Mouse (Mus musculus) heart, embryonic 10.5 days (tissue): ENCODE measurements around the gene Pecam1. TPM values are rescaled to one million over a fixed set of nuclear protein-coding genes. Genes with fewer than 3 reads are reported as not detected.

Experiments used
- DNase-seq: peaks from one replicate; pipeline ENCODE4 v3.0.0-alpha.2; 2017; ENCODE audit warnings: low spot score
- H3K27ac ChIP-seq: fragments of 300-500 bp; sonication (generic); 2 replicates; pipeline ENCODE4 v1.5.1; 2016; ENCODE audit warnings: mild to moderate bottlenecking
- H3K27me3 ChIP-seq: fragments of 300-500 bp; sonication (generic); 2 replicates; pipeline ENCODE4 v1.6.1; 2016; ENCODE audit warnings: mild to moderate bottlenecking; ENCODE audit not compliant: poor library complexity, insufficient read depth, severe bottlenecking
- H3K36me3 ChIP-seq: fragments of 300-500 bp; sonication (generic); 2 replicates; pipeline ENCODE4 v1.6.1; 2016; ENCODE audit warnings: mild to moderate bottlenecking, moderate library complexity
- H3K4me1 ChIP-seq: fragments of 300-500 bp; sonication (generic); 2 replicates; pipeline ENCODE4 v1.6.1; 2016; ENCODE audit warnings: mild to moderate bottlenecking
- H3K4me3 ChIP-seq: fragments of 300-500 bp; sonication (generic); 2 replicates; pipeline ENCODE4 v1.5.1; 2016; ENCODE audit warnings: mild to moderate bottlenecking, moderate library complexity
- H3K9me3 ChIP-seq: fragments of 300-500 bp; sonication (generic); 2 replicates; pipeline ENCODE4 v1.6.1; 2016; ENCODE audit warnings: mild to moderate bottlenecking, moderate library complexity
- WGBS: fragments of 180-500 bp; shearing (Covaris S2); methylation state at CpG from one replicate; pipeline ENCODE4 v1.1.7; 2016; 5-methylcytosine and 5-hydroxymethylcytosine counted together
- polyA plus RNA-seq: library from polyadenylated mRNA; unstranded; fragments of >200 nt; fragmentation: Nextera tagmentation; extraction: Ambion mirVana; gene quantifications from 2 replicates; pipeline ENCODE4 v1.2.1, GENCODE M21; 2016

Pecam1 gene
- polyA plus RNA-seq, 1 experiment from 2014 or later: 40.6 TPM

- Histone ChIP-seq H3K27ac (no peak overlapping the region), H3K27me3 (no peaks in the 10 kb centered on the region), H3K4me1 (peaks cover 13% of the 10 kb centered on the region), H3K9me3 (no peaks in the 10 kb centered on the region), H3K4me3 (no peak overlapping the region), H3K36me3 (peaks cover 35% of the 10 kb centered on the region)
- WGBS: 75% methylated on average over 4 of the region's 4 CpGs
- DNase-seq: no peak
Observed at GRCm38 (mm10) chr11:106692890-106693289, 57.5 kb downstream of the Pecam1 start.

DNA sequence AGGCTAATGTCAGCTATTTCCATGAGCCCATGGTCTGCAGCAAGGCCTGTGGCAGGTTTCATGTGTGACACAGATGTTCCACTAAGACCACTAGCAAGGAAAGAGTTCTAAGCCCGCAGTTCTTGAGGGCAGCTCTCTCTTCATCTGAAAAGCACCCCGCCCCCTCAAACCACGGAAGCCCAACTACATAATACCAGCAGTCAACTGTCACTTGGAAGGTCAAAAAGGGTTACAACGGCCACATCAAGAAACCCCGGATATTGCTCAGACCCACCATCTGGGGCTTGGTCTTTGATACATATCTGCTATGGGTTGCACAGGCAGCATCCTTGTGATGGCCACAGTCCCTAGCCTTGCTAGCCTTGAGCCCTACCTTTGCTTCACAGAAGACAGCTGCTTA lies 62.1 kb downstream of the Pecam1 start:
- DNase-seq: no peak
- no peak overlapping the region for H3K27ac ChIP-seq
- H3K4me3 ChIP-seq: no peak overlapping the region
- no peaks in the 10 kb centered on the region for H3K9me3 ChIP-seq
- H3K27me3 ChIP-seq: no peaks in the 10 kb centered on the region
- H3K36me3 ChIP-seq: peaks cover 34% of the 10 kb centered on the region
- 79% methylated on average over 5 of the region's 5 CpGs for WGBS
- peaks cover 18% of the 10 kb centered on the region for H3K4me1 ChIP-seq

- DNase-seq: no peak
- Histone ChIP-seq H3K4me3 (no peak overlapping the region), H3K36me3 (peaks cover 34% of the 10 kb centered on the region), H3K27me3 (no peaks in the 10 kb centered on the region), H3K9me3 (no peaks in the 10 kb centered on the region), H3K4me1 (peaks cover 18% of the 10 kb centered on the region), H3K27ac (no peak overlapping the region)
- WGBS: 87% methylated on average over 9 of the region's 9 CpGs
Observed at GRCm38 (mm10) chr11:106687293-106687692, 63.1 kb downstream of the Pecam1 start.

DNA sequence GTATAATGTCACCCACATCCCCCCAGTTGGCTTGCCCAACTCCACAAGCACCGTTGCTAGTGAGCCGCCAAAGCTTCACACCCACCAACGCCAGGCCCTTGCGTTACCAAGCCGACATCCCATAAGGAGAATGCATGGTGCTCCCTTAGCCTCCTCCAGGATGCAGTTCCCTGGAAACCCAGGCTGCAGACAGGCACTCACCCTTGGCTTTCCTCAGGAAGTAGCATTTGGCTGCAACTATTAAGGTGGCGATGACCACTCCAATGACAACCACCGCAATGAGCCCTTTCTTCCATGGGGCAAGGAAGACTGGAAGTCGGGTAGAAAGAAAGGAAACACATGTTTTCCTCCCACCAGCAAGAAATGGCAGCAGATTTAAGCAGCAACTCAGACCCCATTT lies 66.4 kb downstream of the Pecam1 start:
- 93% methylated on average over 8 of the region's 8 CpGs for WGBS
- no peak overlapping the region for H3K4me3 ChIP-seq
- H3K36me3 ChIP-seq: peaks cover 25% of the 10 kb centered on the region
- no peaks in the 10 kb centered on the region for H3K9me3 ChIP-seq
- no peak for DNase-seq
- no peak overlapping the region for H3K27ac ChIP-seq
- peaks cover 16% of the 10 kb centered on the region for H3K4me1 ChIP-seq
- no peaks in the 10 kb centered on the region for H3K27me3 ChIP-seq

DNA sequence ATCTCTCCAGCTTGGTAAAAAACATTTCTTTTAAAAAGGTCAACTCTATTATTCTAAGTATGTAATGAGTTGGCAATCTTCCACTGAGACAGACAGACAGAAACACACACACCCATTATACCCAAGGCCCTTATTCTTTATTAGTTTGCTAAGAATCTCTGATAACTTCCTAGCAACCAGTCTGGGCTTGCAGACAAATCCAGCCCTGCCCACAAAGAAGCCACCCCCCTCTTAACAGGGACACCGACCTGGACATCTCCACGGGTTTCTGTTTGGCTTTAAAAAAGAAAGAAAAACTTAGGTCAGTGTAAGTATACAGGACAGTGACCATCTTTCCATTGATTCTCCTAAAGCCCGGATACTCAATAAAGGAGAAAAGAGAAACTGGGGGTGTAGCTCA lies 67.1 kb downstream of the Pecam1 start:
- H3K9me3 ChIP-seq: no peaks in the 10 kb centered on the region
- peaks cover 12% of the 10 kb centered on the region for H3K4me1 ChIP-seq
- H3K27me3 ChIP-seq: no peaks in the 10 kb centered on the region
- H3K36me3 ChIP-seq: peaks cover 20% of the 10 kb centered on the region
- no peak for DNase-seq
- no peak overlapping the region for H3K4me3 ChIP-seq
- H3K27ac ChIP-seq: no peak overlapping the region
- WGBS: 91% methylated on average over 3 of the region's 3 CpGs

- WGBS: 86% methylated on average over 6 of the region's 6 CpGs
- H3K4me3 ChIP-seq: no peak overlapping the region
- peaks cover 21% of the 10 kb centered on the region; the same call in 1 of the 2 replicates for H3K4me1 ChIP-seq
- no peaks in the 10 kb centered on the region for H3K27me3 ChIP-seq
- H3K36me3 ChIP-seq: peaks cover 14% of the 10 kb centered on the region; the same call in 1 of the 2 replicates
- no peak overlapping the region for H3K27ac ChIP-seq
- no peaks in the 10 kb centered on the region for H3K9me3 ChIP-seq
- no peak for DNase-seq
Observed at GRCm38 (mm10) chr11:106681138-106681537, 69.3 kb downstream of the Pecam1 start.

DNA sequence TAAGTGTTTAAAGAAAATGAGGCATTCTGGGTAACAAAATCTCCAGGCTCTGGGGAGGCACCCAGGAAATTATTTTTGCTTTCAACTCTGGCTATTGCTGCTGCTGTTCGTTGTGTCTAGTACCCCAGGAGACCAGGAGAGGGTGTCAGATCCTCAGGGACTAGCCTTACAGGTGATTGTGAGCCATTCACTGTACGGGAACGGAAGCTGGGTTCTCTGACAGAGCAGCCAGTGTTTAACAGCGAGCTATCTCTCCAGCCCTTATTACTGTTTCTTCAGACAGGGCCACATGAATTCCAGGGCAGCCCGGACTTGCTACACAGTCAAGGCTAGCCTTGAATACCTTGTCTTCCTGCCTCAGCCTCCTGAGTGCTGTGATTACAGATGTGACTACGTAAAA lies 70.6 kb downstream of the Pecam1 start:
- no peaks in the 10 kb centered on the region for H3K9me3 ChIP-seq
- no peak overlapping the region for H3K4me3 ChIP-seq
- DNase-seq: no peak
- 44% methylated on average over 6 of the region's 6 CpGs for WGBS
- H3K36me3 ChIP-seq: peaks cover 12% of the 10 kb centered on the region; the same call in 1 of the 2 replicates
- no peaks in the 10 kb centered on the region for H3K27me3 ChIP-seq
- H3K4me1 ChIP-seq: peaks cover 29% of the 10 kb centered on the region
- H3K27ac ChIP-seq: no peak overlapping the region

DNA sequence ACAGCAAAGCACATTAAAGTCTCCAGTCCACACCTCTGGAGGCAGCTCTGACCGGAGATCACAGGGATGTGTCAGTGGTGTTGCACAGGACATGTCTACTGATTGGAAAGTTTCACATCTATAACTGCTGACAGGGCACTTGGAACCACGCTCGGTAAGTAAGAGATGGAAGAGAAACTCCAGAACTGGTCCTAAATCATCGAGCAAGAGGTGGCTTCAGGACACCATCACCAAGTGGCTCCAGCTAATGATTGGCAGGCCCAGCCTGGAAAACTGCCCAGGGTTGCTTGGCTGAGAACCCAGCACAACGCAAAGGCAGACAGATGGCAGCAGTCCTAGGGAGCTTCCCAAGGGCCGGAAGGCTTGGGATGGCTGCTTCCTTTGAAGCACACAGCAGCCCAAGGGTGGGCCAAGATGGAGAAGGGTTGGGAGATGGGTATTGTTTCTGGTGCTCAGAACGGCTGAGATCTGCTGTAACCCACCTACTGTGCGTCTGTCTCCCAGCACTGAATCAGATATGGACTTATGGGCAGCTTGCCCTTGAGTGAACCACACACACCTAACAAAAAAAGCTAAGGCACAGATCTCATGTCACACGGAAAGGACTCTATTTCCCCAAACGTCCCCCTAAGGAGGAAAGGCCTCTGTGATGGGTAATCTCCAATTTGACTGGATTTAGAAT lies 72.4 kb downstream of the Pecam1 start:
- 0 out of 2 replicates have a peak, but pooled peaks cover 5% of the 10 kb centered on the region for H3K36me3 ChIP-seq
- no peaks in the 10 kb centered on the region for H3K9me3 ChIP-seq
- DNase-seq: peak; percentile 88
- WGBS: 63% methylated on average over 10 of the region's 10 CpGs
- H3K4me1 ChIP-seq: peaks cover 47% of the 10 kb centered on the region
- H3K27me3 ChIP-seq: no peaks in the 10 kb centered on the region
- 0 out of 2 replicates have a peak overlapping the region, but pooled peaks have one; percentile 12 for H3K27ac ChIP-seq
- no peak overlapping the region for H3K4me3 ChIP-seq

DNA sequence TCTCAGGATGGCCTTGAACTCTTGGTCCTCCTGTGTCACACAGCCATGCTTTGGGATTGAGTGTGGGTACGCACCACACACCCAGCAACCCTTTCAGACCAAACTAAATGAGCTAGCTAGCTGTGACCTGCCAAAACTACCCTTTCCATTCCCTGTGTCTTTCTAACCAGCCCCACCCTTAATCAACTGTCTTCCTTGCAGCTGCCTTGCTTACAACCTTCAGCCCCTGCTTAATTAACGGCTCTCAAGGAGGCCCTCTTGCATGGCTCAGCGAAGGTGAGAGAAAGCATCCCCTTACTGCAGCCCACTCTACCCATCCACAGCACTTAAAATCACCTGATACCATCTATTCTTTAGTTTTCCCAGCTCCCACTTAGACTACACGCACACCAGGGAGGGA lies 73.1 kb downstream of the Pecam1 start:
- Histone ChIP-seq H3K27me3 (no peaks in the 10 kb centered on the region), H3K36me3 (0 out of 2 replicates have a peak, but pooled peaks cover 5% of the 10 kb centered on the region), H3K4me3 (no peak overlapping the region), H3K4me1 (peaks cover 50% of the 10 kb centered on the region), H3K27ac (peak overlapping the region; percentile 59), H3K9me3 (no peaks in the 10 kb centered on the region)
- no peak for DNase-seq
- 57% methylated on average over 4 of the region's 4 CpGs for WGBS

DNA sequence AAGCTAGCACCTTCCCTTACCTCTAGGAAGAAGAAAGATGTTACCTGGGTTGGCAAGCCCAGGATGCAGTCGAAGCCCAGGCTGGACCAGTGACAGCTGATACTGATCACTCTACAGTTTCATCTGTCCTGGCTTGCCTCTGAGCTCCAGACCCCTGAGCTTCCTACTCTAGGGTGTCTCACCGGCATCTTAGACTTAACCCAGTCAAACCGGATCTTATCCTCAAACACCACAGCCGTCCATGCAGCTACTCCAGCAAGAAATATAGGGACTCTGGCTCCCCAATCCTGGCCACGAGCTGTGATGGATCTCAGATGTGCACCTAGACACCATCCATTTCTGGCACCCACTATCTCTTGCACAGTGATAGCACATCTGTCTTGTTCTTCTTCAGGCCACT lies 74.6 kb downstream of the Pecam1 start:
- peaks cover 61% of the 10 kb centered on the region for H3K4me1 ChIP-seq
- H3K27ac ChIP-seq: peak overlapping the region; percentile 84; the same call in 1 of the 2 replicates
- 80% methylated on average over 5 of the region's 5 CpGs for WGBS

GRCm38 (mm10) chr11:106675201-106675726 lies 75.2 kb downstream of the Pecam1 start:
- no peak overlapping the region for H3K4me3 ChIP-seq
- H3K27me3 ChIP-seq: no peaks in the 10 kb centered on the region
- DNase-seq: no peak
- peak overlapping the region; percentile 84 for H3K27ac ChIP-seq
- H3K4me1 ChIP-seq: peaks cover 65% of the 10 kb centered on the region
- 51% methylated on average over 10 of the region's 10 CpGs for WGBS
- peaks cover 5% of the 10 kb centered on the region; the same call in 1 of the 2 replicates for H3K36me3 ChIP-seq
- no peaks in the 10 kb centered on the region for H3K9me3 ChIP-seq

More for the DNA sequence above, 74.6 kb downstream of the Pecam1 start:
- H3K36me3 ChIP-seq: peaks cover 5% of the 10 kb centered on the region; the same call in 1 of the 2 replicates
- no peak overlapping the region for H3K4me3 ChIP-seq
- no peak for DNase-seq
- no peaks in the 10 kb centered on the region for H3K9me3 ChIP-seq
- H3K27me3 ChIP-seq: no peaks in the 10 kb centered on the region

DNA sequence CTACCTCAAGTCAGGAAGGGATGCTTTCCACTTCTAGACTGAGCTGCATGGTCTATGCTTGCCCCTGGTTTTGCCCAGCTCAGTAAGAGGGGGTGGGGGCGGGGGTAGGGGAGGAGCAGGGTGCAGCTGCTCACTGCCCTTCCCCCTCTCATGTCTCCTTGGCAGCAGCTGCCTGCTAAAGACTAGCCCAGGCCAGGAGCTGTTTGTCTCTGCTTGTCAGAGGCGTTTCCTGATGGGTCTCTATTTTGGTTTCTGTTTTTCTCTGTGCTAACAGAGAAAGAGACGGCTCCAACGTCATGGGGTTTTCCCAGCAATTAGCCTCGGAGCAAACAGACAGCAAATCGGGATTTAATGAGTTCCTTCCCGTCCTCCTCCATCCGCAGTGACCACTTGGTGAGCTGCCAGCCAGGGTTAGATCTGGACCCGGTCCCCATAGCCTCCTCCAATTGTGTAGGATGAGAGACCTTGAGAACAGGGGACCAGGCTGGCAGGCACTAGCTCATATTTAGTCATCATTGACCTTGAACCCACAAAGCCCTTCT lies 75.7 kb downstream of the Pecam1 start:
- Histone ChIP-seq H3K4me1 (peaks cover 71% of the 10 kb centered on the region), H3K4me3 (peak overlapping the region; percentile 40), H3K27me3 (no peaks in the 10 kb centered on the region), H3K36me3 (peaks cover 3% of the 10 kb centered on the region; the same call in 1 of the 2 replicates), H3K27ac (peak overlapping the region; percentile 84), H3K9me3 (no peaks in the 10 kb centered on the region)
- DNase-seq: no peak
- 4% methylated on average over 9 of the region's 9 CpGs for WGBS
